Mouse (Mus musculus) CH12.LX (cell line): ENCODE measurements at regions not wholly inside any gene's neighbourhood (a gene's known extent, or its start where the extent isn't known, plus 50 kb on each side); places are given as distances from the start of the nearest gene placed in this dataset.

Experiments used
- CTCF ChIP-seq, 2 experiments: IDR thresholded peaks in 1 of 2; conservative IDR thresholded peaks in 1 of 2; 2 replicates each; pipeline ENCODE4 v1.5.1; 2011 to 2012; ENCODE audit warnings: low read depth in 2 of 2, low read length in 2 of 2, improper control_type of control experiment in 1 of 2, inconsistent platforms in 1 of 2, mild to moderate bottlenecking in 1 of 2, moderate library complexity in 1 of 2
- E2F4 ChIP-seq: IDR thresholded peaks from 2 replicates; pipeline ENCODE4 v1.6.1; 2011; ENCODE audit warnings: low read depth, low read length, improper control_type of control experiment; ENCODE audit not compliant: insufficient replicate concordance
- NRF1 ChIP-seq: IDR thresholded peaks from 2 replicates; pipeline ENCODE4 v1.6.1; 2014; ENCODE audit warnings: low read depth, mild to moderate bottlenecking, inconsistent platforms, low read length, improper control_type of control experiment, moderate library complexity
- POLR2A ChIP-seq: IDR thresholded peaks from 2 replicates; pipeline ENCODE4 v1.6.1; 2011; ENCODE audit warnings: low read depth, mild to moderate bottlenecking, improper control_type of control experiment, low read length
- POLR2AphosphoS2 ChIP-seq: IDR thresholded peaks from 2 replicates; pipeline ENCODE4 v1.6.1; 2011; ENCODE audit warnings: low read depth, low read length, improper control_type of control experiment
- RAD21 ChIP-seq: IDR thresholded peaks from 2 replicates; pipeline ENCODE4 v1.6.1; 2011; ENCODE audit warnings: low read depth, mild to moderate bottlenecking, low read length, improper control_type of control experiment, moderate library complexity
- SMC3 ChIP-seq: IDR thresholded peaks from 2 replicates; pipeline ENCODE4 v1.6.1; 2011; ENCODE audit warnings: low read depth, low read length, improper control_type of control experiment

DNA sequence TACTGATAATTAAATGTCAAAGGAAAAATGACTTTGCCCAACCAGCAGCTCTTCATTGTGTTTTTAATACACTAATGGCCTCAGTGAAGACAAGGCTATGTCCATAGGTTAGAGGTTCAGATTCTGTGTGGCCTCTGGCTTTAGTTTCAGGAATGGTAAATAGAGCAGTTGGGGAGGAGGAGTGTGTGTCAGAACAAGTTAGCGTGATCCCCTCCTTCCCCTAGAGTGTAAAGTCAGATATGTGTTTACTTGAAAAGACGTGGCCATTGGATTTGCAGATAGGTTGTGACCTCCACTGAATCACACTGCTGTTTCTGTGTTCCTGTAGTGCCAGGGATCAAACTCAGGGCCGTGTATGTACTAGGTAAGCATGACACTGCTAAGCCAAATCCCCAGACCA lies 118.7 kb upstream of the Map3k1 start:
- no peak for TF ChIP-seq CTCF (conservative IDR thresholded peaks at IDR 0.05 in 1 of 2, IDR thresholded peaks at IDR 0.05 in 1 of 2; ENCODE audit: low read depth in 2 of 2, low read length in 2 of 2)
- TF ChIP-seq POLR2AphosphoS2 = no peak
- TF ChIP-seq SMC3 = no peak
- no peak for TF ChIP-seq E2F4
- TF ChIP-seq POLR2A = no peak
- TF ChIP-seq NRF1 = no peak
- no peak for TF ChIP-seq RAD21
